Mouse (Mus musculus) limb, embryonic 14.5 days (tissue): ENCODE results near the gene Zdhhc15. TPM values are rescaled to one million over a fixed set of nuclear protein-coding genes. Genes with fewer than 3 reads are reported as not detected.
A peak's percentile ranks its signal among the peaks of the same experiment; 100 is the strongest.
"Not testable (repeated sequence)": the region's sequence is repeated elsewhere in the genome, so short reads cannot be mapped to it uniquely, and the experiment has no call there.

Source experiments
- ATAC-seq: fragments of 200-750 bp; cut with Nextera tagmentation; 2 replicates; pipeline ENCODE4 v1.8.0; 2017; ENCODE audit warnings: low read depth, moderate number of reproducible peaks, moderate TSS enrichment; ENCODE audit not compliant: low FRiP score
- DNase-seq: peaks from one replicate; pipeline ENCODE4 v3.0.0-alpha.2; 2015; ENCODE audit warnings: low spot score
- H3K27ac ChIP-seq: fragments of 300-500 bp; sonication (generic); replicated peaks from 2 replicates; pipeline ENCODE4 v1.5.1; 2014; ENCODE audit warnings: low read depth, mild to moderate bottlenecking, low read length, moderate library complexity, mixed read lengths
- H3K27me3 ChIP-seq: fragments of 300-500 bp; sonication (generic); 2 replicates; pipeline ENCODE4 v1.6.1; 2014; ENCODE audit warnings: low read length, mixed read lengths; ENCODE audit not compliant: control insufficient read depth, insufficient read depth
- H3K36me3 ChIP-seq: fragments of 300-500 bp; sonication (generic); 2 replicates; pipeline ENCODE4 v1.6.1; 2014; ENCODE audit warnings: mild to moderate bottlenecking, low read length, moderate library complexity, mixed read lengths; ENCODE audit not compliant: control insufficient read depth, insufficient read depth
- H3K4me1 ChIP-seq: fragments of 300-500 bp; sonication (generic); 2 replicates; pipeline ENCODE4 v1.6.1; 2014; ENCODE audit warnings: antibody characterized with exemption, low read length, mixed read lengths; ENCODE audit not compliant: control insufficient read depth, insufficient read depth
- H3K4me2 ChIP-seq: fragments of 300-500 bp; sonication (generic); replicated peaks from 2 replicates; pipeline ENCODE4 v1.6.1; 2014; ENCODE audit warnings: low read depth, mild to moderate bottlenecking, low read length, moderate library complexity; ENCODE audit not compliant: severe bottlenecking
- H3K4me3 ChIP-seq: fragments of 300-500 bp; sonication (generic); replicated peaks from 2 replicates; pipeline ENCODE4 v1.5.1; 2014; ENCODE audit warnings: low read length
- H3K9ac ChIP-seq: fragments of 300-500 bp; sonication (generic); 2 replicates; pipeline ENCODE4 v1.6.1; 2014; ENCODE audit warnings: mild to moderate bottlenecking, low read depth, low read length, moderate library complexity; ENCODE audit not compliant: severe bottlenecking
- H3K9me3 ChIP-seq: fragments of 300-500 bp; sonication (generic); 2 replicates; pipeline ENCODE4 v1.6.1; 2016; ENCODE audit warnings: low read length; ENCODE audit not compliant: control insufficient read depth
- POLR2A ChIP-seq: fragments of 200-500 bp; IDR thresholded peaks from 2 replicates; pipeline ENCODE4 v1.8.0; 2012; ENCODE audit warnings: inconsistent platforms, mild to moderate bottlenecking, moderate library complexity, borderline replicate concordance; ENCODE audit not compliant: insufficient read depth, insufficient read length; ENCODE audit errors: extremely low read depth
- WGBS: fragments of 180-500 bp; shearing (Covaris S2); extraction: QIAGEN DNeasy Blood & Tissue Kit; methylation state at CpG from one replicate; pipeline ENCODE4 v1.1.7; 2014; 5-methylcytosine and 5-hydroxymethylcytosine counted together
- polyA plus RNA-seq, 2 experiments: library from polyadenylated mRNA; depleted of rRNA in 1 of 2; stranded (reverse) in 1 of 2; unstranded in 1 of 2; fragments of >200 nt; fragmentation: Nextera tagmentation in 1 of 2; extraction: Ambion mirVana in 1 of 2; gene quantifications; 2 replicates each; pipeline versions ENCODE4 v1.2.1 to v1.2.3; 2012 to 2014

Gene Zdhhc15
- 8.5 and 9.5 TPM in 2 replicates for polyA plus RNA-seq (2012; rRNA removed)
- 14.7 and 16.3 TPM in 2 replicates for polyA plus RNA-seq (2014; fragmentation: Nextera tagmentation; extraction: Ambion mirVana)

DNA sequence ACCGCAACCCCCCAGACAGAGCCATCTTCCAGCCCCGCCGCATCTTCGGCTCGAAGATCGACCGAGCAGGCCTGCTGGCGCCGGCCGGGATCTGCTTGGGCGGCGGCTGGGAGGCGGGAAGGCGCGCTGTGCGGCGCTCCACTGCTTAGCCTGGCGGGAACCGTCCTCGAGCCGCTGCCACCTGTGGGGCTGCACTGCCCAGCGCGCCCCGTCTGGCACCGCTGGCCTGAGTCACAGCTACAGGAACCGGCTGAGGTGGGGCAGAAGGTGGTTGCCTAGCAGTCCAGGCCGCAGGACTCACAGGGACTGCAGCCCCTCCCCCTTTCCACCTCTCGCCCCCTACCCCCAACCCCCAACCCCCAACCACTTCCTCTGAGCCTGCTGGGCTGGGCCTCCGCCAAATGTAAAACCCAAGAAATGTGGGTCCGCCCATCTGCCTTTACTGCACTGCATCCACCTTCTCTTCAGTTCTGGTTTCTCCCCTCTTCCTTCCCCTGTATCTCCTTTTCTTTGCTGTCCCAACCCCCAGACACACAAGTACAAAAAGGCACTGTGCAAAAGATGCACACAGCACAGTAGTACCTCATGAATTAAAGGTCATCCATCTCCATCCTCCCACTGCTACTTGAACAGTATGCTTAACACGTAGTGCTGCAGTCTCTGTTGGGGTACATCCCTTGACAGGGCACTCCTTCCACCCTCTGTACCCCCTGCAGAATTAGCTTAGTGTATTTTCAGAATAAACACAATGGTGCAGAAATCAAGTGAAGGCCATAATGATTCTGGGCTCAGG lies at the start of gene Zdhhc15:
Zdhhc15 (minus strand) TSS at position 308 of the 793 bp plus-strand sequence.
- 25% methylated on average over 6 of the region's 31 CpGs for WGBS

DNA sequence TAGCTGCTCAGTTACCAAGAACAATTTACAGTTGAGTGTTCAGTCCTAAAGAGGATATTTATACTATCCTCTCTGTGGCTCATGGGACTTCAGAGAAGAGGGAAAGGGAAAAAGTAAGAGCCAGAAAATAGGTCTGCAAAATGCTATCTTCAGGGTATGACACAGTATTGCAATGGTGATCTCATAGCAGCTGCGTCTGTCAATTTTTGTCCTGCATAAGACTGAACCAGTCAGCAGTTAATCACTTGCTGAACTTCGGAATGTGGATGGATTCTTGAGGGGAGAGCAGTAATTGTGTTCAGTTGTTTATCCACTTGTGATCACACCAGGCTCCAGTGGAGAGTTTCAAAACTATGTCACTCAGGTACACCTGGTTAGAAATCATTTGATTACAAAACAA lies 37.1 kb upstream of the Zdhhc15 start:
- DNase-seq (no peak), ATAC-seq (no peak)
- Histone ChIP-seq H3K9me3 (no peaks in the 10 kb centered on the region), H3K9ac (no peak overlapping the region), H3K4me3 (no peak overlapping the region), H3K27me3 (no peaks in the 10 kb centered on the region), H3K4me2 (no peak overlapping the region), H3K4me1 (no peaks in the 10 kb centered on the region), H3K27ac (no peak overlapping the region), H3K36me3 (no peaks in the 10 kb centered on the region)
- no peak for TF ChIP-seq POLR2A
- 76% methylated on average over 2 of the region's 2 CpGs for WGBS

More for the DNA sequence above, at the start of gene Zdhhc15:
- H3K36me3 ChIP-seq, result no peaks in the 10 kb centered on the region
- DNase-seq (peak; percentile 57), ATAC-seq (peak; percentile 92)
- H3K4me1 ChIP-seq, result no peaks in the 10 kb centered on the region; the same call in 1 of the 2 replicates
- TF ChIP-seq POLR2A, result 0 out of 2 replicates have a peak, but pooled peaks have one; percentile 27
- H3K9me3 ChIP-seq, result no peaks in the 10 kb centered on the region
- H3K4me2 ChIP-seq, result peak within 1 kb of the TSS; percentile 48
- H3K27ac ChIP-seq, result peak within 1 kb of the TSS; percentile 74
- peak within 1 kb of the TSS; percentile 64 for H3K9ac ChIP-seq
- H3K4me3 ChIP-seq, result peak within 1 kb of the TSS; percentile 48
- H3K27me3 ChIP-seq, result no peaks in the 10 kb centered on the region

DNA sequence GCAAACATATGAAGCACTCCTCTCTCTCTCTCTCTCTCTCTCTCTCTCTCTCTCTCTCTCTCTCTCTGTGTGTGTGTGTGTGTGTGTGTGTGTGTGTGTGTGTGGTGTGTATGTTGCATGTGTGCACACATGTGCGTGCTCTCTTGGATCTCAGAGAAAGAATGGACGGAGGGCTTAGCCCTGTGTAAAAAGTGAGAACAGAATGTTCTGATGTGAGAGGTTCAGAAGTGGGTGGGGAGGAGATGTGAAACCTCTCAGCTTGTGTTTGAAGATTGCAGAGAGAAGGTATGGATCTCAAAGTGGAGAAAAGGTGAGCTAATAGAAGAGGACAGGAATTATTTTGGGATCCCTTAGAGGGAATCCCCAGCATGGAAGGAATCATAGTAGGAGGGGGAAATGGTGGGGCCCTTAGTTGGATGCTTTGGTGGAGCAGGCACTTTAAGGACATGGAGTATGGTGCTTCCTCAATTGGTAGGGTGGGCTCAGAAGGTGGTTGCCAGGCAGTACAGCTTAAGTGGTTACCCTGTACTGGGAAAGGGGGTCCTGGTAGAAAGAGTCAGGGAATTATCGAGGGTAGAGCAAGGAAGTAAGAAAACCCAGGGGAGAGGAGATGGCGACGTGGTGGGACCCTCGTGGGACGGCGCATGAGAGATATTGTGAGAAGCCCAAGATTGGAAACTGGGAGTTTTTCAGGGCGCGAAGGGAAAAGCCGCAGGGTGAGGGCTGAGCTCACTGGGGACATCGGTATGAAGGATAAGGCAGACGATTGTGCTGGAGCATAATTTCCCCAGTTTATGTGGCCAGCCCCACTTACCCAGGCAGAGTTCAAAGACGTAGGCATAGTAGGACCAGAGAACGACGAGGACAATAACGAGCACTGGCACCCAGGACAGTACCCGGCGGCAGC lies 761 bp downstream of the Zdhhc15 start:
- ATAC-seq (no peak; the same call in 1 of the 2 replicates), DNase-seq (no peak)
- peak overlapping the region; percentile 48 for H3K4me2 ChIP-seq
- no peaks in the 10 kb centered on the region for H3K27me3 ChIP-seq
- no peaks in the 10 kb centered on the region; the same call in 1 of the 2 replicates for H3K4me1 ChIP-seq
- H3K9ac ChIP-seq, result peak overlapping the region; percentile 64
- 26% methylated on average over 16 of the region's 19 CpGs for WGBS
- no peaks in the 10 kb centered on the region for H3K36me3 ChIP-seq
- H3K9me3 ChIP-seq, result no peaks in the 10 kb centered on the region
- H3K4me3 ChIP-seq, result peak overlapping the region; percentile 48
- TF ChIP-seq POLR2A, result no peak
- peak overlapping the region; percentile 74 for H3K27ac ChIP-seq

DNA sequence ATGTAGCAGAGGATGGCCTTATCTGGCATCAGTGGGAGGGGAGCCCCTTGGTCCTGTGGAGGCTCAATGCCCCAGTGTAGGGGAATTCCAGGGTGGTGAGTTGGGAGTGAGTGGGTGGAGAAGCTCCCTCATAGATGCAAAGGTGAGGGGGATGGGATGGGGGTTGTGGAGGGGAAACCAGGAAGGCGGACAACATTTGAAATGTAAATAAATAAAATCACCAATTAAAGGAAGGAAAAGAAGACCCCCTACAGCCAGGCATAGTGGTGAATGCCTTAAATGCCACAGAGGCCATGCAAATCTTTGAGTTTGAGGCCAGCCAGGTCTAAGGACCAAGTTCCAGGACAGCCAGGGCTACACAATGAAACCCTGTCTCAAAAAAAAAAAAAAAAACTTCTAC lies 13.9 kb downstream of the Zdhhc15 start:
- no peak overlapping the region for H3K9ac ChIP-seq
- ATAC-seq, result no peak
- H3K27ac ChIP-seq, result no peak overlapping the region
- H3K4me2 ChIP-seq, result no peak overlapping the region
- no peak for TF ChIP-seq POLR2A
- H3K27me3 ChIP-seq, result no peaks in the 10 kb centered on the region
- no peaks in the 10 kb centered on the region for H3K9me3 ChIP-seq
- H3K4me1 ChIP-seq, result no peaks in the 10 kb centered on the region
- H3K4me3 ChIP-seq, result no peak overlapping the region
- H3K36me3 ChIP-seq, result no peaks in the 10 kb centered on the region
- WGBS, result 100% methylated on average over 1 of the region's 1 CpGs
- no peak for DNase-seq

DNA sequence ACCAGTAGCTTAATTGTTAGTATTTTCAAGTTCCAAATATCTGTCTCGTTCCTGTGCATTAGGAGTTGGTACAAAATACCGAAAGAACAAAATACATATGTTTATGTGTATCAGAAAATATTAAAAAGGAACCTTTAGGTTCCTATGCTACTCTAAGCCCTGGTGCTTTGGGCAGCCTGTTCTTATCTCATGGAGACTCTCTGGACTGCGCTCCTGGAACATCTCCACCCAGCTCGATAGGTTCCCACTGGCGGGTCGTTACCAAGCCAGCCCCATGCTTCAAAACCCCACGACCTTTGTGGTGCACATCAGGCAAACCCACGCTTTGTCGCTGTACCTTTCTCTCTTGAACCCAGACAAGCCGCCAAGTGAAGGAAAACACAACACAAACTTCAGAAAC lies 58.3 kb downstream of the Zdhhc15 start:
- DNase-seq, result no peak
- WGBS, result 93% methylated on average over 10 of the region's 10 CpGs
- Histone ChIP-seq H3K27ac (no peak overlapping the region), H3K9ac (no peak overlapping the region), H3K4me2 (no peak overlapping the region), H3K27me3 (no peaks in the 10 kb centered on the region), H3K9me3 (no peaks in the 10 kb centered on the region), H3K4me1 (no peaks in the 10 kb centered on the region), H3K36me3 (no peaks in the 10 kb centered on the region), H3K4me3 (no peak overlapping the region)
- no peak for ATAC-seq
- TF ChIP-seq POLR2A, result no peak

DNA sequence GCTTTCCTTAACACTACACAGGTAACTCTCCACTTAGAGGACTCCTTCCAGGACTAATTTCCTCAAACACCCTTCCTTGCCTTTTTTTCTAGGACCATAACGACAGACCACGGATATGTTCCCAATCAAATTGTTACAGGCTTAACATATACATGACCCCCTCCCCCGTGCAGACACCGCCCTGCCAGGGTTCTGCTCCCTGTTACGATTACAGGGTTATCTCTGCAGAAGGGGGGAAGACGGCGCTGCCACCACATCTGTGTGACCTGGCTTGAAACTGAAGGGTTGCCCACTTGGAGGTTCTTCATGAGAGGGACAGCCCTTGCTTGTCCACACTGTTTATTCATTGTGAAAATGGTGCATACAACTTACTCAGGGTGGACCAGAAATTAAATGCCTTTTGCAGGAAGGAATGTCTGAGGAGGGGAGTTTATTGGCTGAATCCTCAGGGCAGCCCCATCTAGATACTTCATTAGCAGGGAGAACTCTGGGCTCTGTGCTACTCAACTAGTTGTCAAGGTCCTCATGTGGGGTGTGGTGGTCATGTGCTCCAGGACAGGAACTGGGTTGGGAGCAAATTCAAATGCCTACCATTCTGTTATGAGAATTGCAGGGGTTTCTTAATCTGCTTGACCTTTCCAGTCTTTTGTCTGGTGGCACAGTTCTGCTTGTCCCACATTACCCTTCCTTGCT lies 67.0 kb downstream of the Zdhhc15 start:
- not testable (repeated sequence) for H3K27ac ChIP-seq, H3K27me3 ChIP-seq, H3K9ac ChIP-seq, H3K4me3 ChIP-seq, H3K4me1 ChIP-seq, H3K36me3 ChIP-seq, ATAC-seq, DNase-seq, H3K9me3 ChIP-seq, H3K4me2 ChIP-seq
- 80% methylated on average over 2 of the region's 7 CpGs for WGBS

DNA sequence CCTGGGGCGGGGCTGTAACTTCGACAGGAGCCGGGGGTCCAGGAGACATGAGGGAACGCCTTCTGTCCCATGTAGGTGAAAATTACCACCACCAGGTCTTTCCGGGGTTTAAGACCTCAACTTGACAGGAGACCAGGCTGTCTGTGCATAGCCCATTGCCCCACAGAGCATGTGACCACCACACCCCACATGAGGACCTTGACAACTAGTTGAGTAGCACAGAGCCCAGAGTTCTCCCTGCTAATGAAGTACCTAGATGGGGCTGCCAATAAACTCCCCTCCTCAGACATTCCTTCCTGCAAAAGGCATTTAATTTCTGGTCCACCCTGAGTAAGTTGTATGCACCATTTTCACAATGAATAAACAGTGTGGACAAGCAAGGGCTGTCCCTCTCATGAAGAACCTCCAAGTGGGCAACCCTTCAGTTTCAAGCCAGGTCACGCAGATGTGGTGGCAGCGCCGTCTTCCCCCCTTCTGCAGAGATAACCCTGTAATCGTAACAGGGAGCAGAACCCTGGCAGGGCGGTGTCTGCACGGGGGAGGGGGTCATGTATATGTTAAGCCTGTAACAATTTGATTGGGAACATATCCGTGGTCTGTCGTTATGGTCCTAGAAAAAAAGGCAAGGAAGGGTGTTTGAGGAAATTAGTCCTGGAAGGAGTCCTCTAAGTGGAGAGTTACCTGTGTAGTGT lies 68.5 kb downstream of the Zdhhc15 start:
- not testable (repeated sequence) for DNase-seq, H3K4me2 ChIP-seq, H3K9me3 ChIP-seq, H3K4me3 ChIP-seq, H3K36me3 ChIP-seq, H3K27me3 ChIP-seq, H3K9ac ChIP-seq, H3K27ac ChIP-seq, ATAC-seq, H3K4me1 ChIP-seq
- WGBS, result 92% methylated on average over 8 of the region's 13 CpGs
